Mouse (Mus musculus) heart, postnatal 0 days (tissue): ENCODE measurements around the gene E130218I03Rik.

Source experiments
- CTCF ChIP-seq: IDR thresholded peaks from 2 replicates; pipeline ENCODE4 v1.5.1; 2016; ENCODE audit warnings: antibody characterized with exemption, control low read depth, low read depth
- EP300 ChIP-seq: IDR thresholded peaks from 2 replicates; pipeline ENCODE4 v1.6.1; 2016; ENCODE audit warnings: antibody characterized with exemption, low read depth

- TF ChIP-seq CTCF (no peak), EP300 (no peak)
Observed at GRCm38 (mm10) chr4:134250116-134250929, 6.9 kb downstream of the E130218I03Rik start.
